Mouse (Mus musculus): ENCODE results near the gene Prx. TPM values are rescaled to one million over a fixed set of nuclear protein-coding genes. Genes with fewer than 3 reads are reported as not detected.

Prx gene
- polyA plus RNA-seq, 1 experiment from 2014 or later, result 5.1 TPM

- H3K27me3 ChIP-seq (ENCODE audit: insufficient read depth, low read length), result no peaks in the 10 kb centered on the region
- no peak overlapping the region for H3K4me2 ChIP-seq (replicated peaks; ENCODE audit: low read depth, low read length)
- no peak for ATAC-seq (ENCODE audit: low FRiP score, low TSS enrichment)
- peaks cover 23% of the 10 kb centered on the region for H3K36me3 ChIP-seq (ENCODE audit: insufficient read depth, low read length)
- no peak overlapping the region for H3K4me3 ChIP-seq (ENCODE audit: low read length)
- no peak overlapping the region for H3K27ac ChIP-seq (ENCODE audit: low read length)
- H3K4me1 ChIP-seq (ENCODE audit: insufficient read depth, low read length), result no peaks in the 10 kb centered on the region
- 88% methylated on average over 10 of the region's 10 CpGs for WGBS
- H3K9me3 ChIP-seq (ENCODE audit: low read length), result no peaks in the 10 kb centered on the region
- no peak overlapping the region for H3K9ac ChIP-seq (replicated peaks; ENCODE audit: low read length)
Measured at GRCm38 (mm10) chr7:27531707-27532106, 32.6 kb downstream of the Prx start.

- Histone ChIP-seq H3K36me3 (ENCODE audit: insufficient read depth, low read length) (peaks cover 23% of the 10 kb centered on the region), H3K27me3 (ENCODE audit: insufficient read depth, low read length) (no peaks in the 10 kb centered on the region)
- 91% methylated on average over 9 of the region's 9 CpGs for WGBS
Measured at GRCm38 (mm10) chr7:27532480-27533050, 33.4 kb downstream of the Prx start.

DNA sequence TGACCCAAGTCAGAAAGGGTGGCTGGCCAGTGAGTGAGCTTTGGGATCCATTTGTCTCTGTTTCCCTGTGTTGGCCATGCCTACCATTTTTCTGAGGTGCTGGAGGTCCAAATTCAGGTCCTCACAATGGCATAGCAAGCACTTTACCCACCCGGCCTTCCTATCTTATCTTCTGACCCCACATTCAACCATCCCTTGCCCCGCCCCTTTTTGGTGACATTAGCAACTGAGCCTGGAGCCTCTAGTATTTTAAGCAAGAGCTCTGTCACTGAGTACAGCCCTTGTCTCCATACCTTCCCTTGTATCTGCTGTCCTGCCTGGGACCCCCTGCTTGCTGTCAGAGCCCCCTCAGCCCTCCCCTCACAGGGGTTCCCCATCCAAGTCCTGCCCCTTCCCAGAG lies 36.3 kb downstream of the Prx start:
- no peak overlapping the region for H3K27ac ChIP-seq (ENCODE audit: low read length)
- no peaks in the 10 kb centered on the region for H3K27me3 ChIP-seq (ENCODE audit: insufficient read depth, low read length)
- ATAC-seq (ENCODE audit: low FRiP score, low TSS enrichment), result no peak
- peaks cover 22% of the 10 kb centered on the region for H3K36me3 ChIP-seq (ENCODE audit: insufficient read depth, low read length)
- no peak overlapping the region for H3K9ac ChIP-seq (replicated peaks; ENCODE audit: low read length)
- H3K4me3 ChIP-seq (ENCODE audit: low read length), result no peak overlapping the region
- H3K4me2 ChIP-seq (replicated peaks; ENCODE audit: low read depth, low read length), result no peak overlapping the region
- WGBS, result 92% methylated on average over 2 of the region's 2 CpGs
- H3K9me3 ChIP-seq (ENCODE audit: low read length), result no peaks in the 10 kb centered on the region
- H3K4me1 ChIP-seq (ENCODE audit: insufficient read depth, low read length), result no peaks in the 10 kb centered on the region

More at GRCm38 (mm10) chr7:27532480-27533050, 33.4 kb downstream of the Prx start:
- Histone ChIP-seq H3K27ac (ENCODE audit: low read length) (no peak overlapping the region), H3K9me3 (ENCODE audit: low read length) (no peaks in the 10 kb centered on the region), H3K4me1 (ENCODE audit: insufficient read depth, low read length) (no peaks in the 10 kb centered on the region), H3K9ac (replicated peaks; ENCODE audit: low read length) (no peak overlapping the region), H3K4me3 (ENCODE audit: low read length) (no peak overlapping the region), H3K4me2 (replicated peaks; ENCODE audit: low read depth, low read length) (no peak overlapping the region)
- no peak for ATAC-seq (ENCODE audit: low FRiP score, low TSS enrichment)

- H3K36me3 ChIP-seq (ENCODE audit: insufficient read depth, low read length), result peaks cover 16% of the 10 kb centered on the region
- no peak overlapping the region for H3K4me3 ChIP-seq (ENCODE audit: low read length)
- H3K27me3 ChIP-seq (ENCODE audit: insufficient read depth, low read length), result no peaks in the 10 kb centered on the region
- H3K4me2 ChIP-seq (replicated peaks; ENCODE audit: low read depth, low read length), result no peak overlapping the region
- no peak for ATAC-seq (ENCODE audit: low FRiP score, low TSS enrichment)
- no peaks in the 10 kb centered on the region for H3K9me3 ChIP-seq (ENCODE audit: low read length)
- H3K4me1 ChIP-seq (ENCODE audit: insufficient read depth, low read length), result no peaks in the 10 kb centered on the region
- 87% methylated on average over 6 of the region's 6 CpGs for WGBS
- no peak overlapping the region for H3K27ac ChIP-seq (ENCODE audit: low read length)
- no peak overlapping the region for H3K9ac ChIP-seq (replicated peaks; ENCODE audit: low read length)
Measured at GRCm38 (mm10) chr7:27536618-27537017, 37.5 kb downstream of the Prx start.

GRCm38 (mm10) chr7:27537998-27538397 lies 38.9 kb downstream of the Prx start:
- no peaks in the 10 kb centered on the region for H3K9me3 ChIP-seq (ENCODE audit: low read length)
- H3K4me1 ChIP-seq (ENCODE audit: insufficient read depth, low read length), result peaks cover 6% of the 10 kb centered on the region
- H3K27ac ChIP-seq (ENCODE audit: low read length), result no peak overlapping the region
- H3K4me3 ChIP-seq (ENCODE audit: low read length), result no peak overlapping the region
- no peak overlapping the region for H3K4me2 ChIP-seq (replicated peaks; ENCODE audit: low read depth, low read length)
- H3K36me3 ChIP-seq (ENCODE audit: insufficient read depth, low read length), result peaks cover 7% of the 10 kb centered on the region; the same call in 1 of the 2 replicates
- ATAC-seq (ENCODE audit: low FRiP score, low TSS enrichment), result no peak
- 74% methylated on average over 8 of the region's 8 CpGs for WGBS
- no peaks in the 10 kb centered on the region for H3K27me3 ChIP-seq (ENCODE audit: insufficient read depth, low read length)
- H3K9ac ChIP-seq (replicated peaks; ENCODE audit: low read length), result no peak overlapping the region

GRCm38 (mm10) chr7:27538797-27539196 lies 39.7 kb downstream of the Prx start:
- Histone ChIP-seq H3K9ac (replicated peaks; ENCODE audit: low read length) (no peak overlapping the region), H3K27ac (ENCODE audit: low read length) (no peak overlapping the region), H3K4me3 (ENCODE audit: low read length) (no peak overlapping the region), H3K27me3 (ENCODE audit: insufficient read depth, low read length) (no peaks in the 10 kb centered on the region), H3K36me3 (ENCODE audit: insufficient read depth, low read length) (peaks cover 7% of the 10 kb centered on the region; the same call in 1 of the 2 replicates), H3K9me3 (ENCODE audit: low read length) (no peaks in the 10 kb centered on the region), H3K4me1 (ENCODE audit: insufficient read depth, low read length) (peaks cover 9% of the 10 kb centered on the region), H3K4me2 (replicated peaks; ENCODE audit: low read depth, low read length) (no peak overlapping the region)
- ATAC-seq (ENCODE audit: low FRiP score, low TSS enrichment), result no peak
- 89% methylated on average over 2 of the region's 2 CpGs for WGBS

- WGBS, result 77% methylated on average over 2 of the region's 2 CpGs
- H3K4me3 ChIP-seq (ENCODE audit: low read length), result no peak overlapping the region
- no peak for ATAC-seq (ENCODE audit: low FRiP score, low TSS enrichment)
- H3K4me1 ChIP-seq (ENCODE audit: insufficient read depth, low read length), result peaks cover 13% of the 10 kb centered on the region
- no peaks in the 10 kb centered on the region for H3K27me3 ChIP-seq (ENCODE audit: insufficient read depth, low read length)
- H3K9ac ChIP-seq (replicated peaks; ENCODE audit: low read length), result no peak overlapping the region
- no peak overlapping the region for H3K4me2 ChIP-seq (replicated peaks; ENCODE audit: low read depth, low read length)
- peaks cover 5% of the 10 kb centered on the region; the same call in 1 of the 2 replicates for H3K36me3 ChIP-seq (ENCODE audit: insufficient read depth, low read length)
- no peak overlapping the region for H3K27ac ChIP-seq (ENCODE audit: low read length)
- no peaks in the 10 kb centered on the region for H3K9me3 ChIP-seq (ENCODE audit: low read length)
Measured at GRCm38 (mm10) chr7:27540521-27540920, 41.4 kb downstream of the Prx start.

DNA sequence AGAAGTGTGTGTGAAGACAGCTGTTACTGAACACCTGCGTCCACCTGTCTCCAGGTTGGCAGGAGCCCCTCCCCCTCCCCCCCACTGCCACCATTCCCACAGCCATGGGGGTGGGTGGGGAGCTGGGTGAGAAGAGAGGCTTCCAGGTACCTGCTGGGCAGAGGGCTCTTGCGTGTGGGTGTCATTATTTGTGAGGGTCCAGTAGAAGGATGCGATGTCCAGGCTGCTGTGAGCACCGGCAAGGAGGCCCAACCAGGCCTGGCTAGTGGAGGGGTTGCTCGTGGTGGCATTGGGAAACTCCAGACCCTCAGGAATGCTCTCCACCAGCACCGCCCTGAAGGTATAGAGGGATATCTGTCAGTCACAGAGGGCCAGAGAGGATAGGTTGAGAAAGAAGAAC lies 41.8 kb downstream of the Prx start:
- peaks cover 2% of the 10 kb centered on the region; the same call in 1 of the 2 replicates for H3K36me3 ChIP-seq (ENCODE audit: insufficient read depth, low read length)
- peaks cover 13% of the 10 kb centered on the region for H3K4me1 ChIP-seq (ENCODE audit: insufficient read depth, low read length)
- no peaks in the 10 kb centered on the region for H3K27me3 ChIP-seq (ENCODE audit: insufficient read depth, low read length)
- no peak overlapping the region for H3K27ac ChIP-seq (ENCODE audit: low read length)
- no peak for ATAC-seq (ENCODE audit: low FRiP score, low TSS enrichment)
- H3K9me3 ChIP-seq (ENCODE audit: low read length), result no peaks in the 10 kb centered on the region
- H3K9ac ChIP-seq (replicated peaks; ENCODE audit: low read length), result no peak overlapping the region
- 83% methylated on average over 6 of the region's 6 CpGs for whole genome bisulfite sequencing
- no peak overlapping the region for H3K4me2 ChIP-seq (replicated peaks; ENCODE audit: low read depth, low read length)
- H3K4me3 ChIP-seq (ENCODE audit: low read length), result no peak overlapping the region

DNA sequence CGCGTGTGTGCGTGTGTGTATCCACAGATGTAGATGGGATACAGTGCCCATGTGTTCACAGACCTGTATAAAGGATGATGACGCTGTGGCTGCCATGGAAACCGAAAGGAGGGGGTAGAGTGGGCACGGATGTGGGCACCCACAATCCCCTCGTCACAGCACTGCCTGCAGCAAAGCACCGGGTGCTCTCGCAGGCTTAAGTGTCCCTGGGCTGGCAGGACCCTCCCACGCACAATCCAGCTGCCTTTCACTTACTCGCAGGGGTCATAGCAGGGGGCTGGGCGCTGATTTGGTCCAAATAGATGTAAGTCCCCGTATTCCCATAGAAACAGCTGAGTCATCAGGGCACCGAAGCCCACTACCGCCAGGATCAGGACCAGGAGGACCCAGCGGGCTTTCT lies 42.3 kb downstream of the Prx start:
- H3K4me2 ChIP-seq (replicated peaks; ENCODE audit: low read depth, low read length), result no peak overlapping the region
- no peak overlapping the region for H3K27ac ChIP-seq (ENCODE audit: low read length)
- no peak overlapping the region for H3K4me3 ChIP-seq (ENCODE audit: low read length)
- no peaks in the 10 kb centered on the region for H3K9me3 ChIP-seq (ENCODE audit: low read length)
- H3K27me3 ChIP-seq (ENCODE audit: insufficient read depth, low read length), result no peaks in the 10 kb centered on the region
- WGBS, result 69% methylated on average over 16 of the region's 16 CpGs
- ATAC-seq (ENCODE audit: low FRiP score, low TSS enrichment), result 0 out of 2 replicates have a peak, but pooled peaks have one; percentile 10
- peaks cover 13% of the 10 kb centered on the region for H3K4me1 ChIP-seq (ENCODE audit: insufficient read depth, low read length)
- no peak overlapping the region for H3K9ac ChIP-seq (replicated peaks; ENCODE audit: low read length)
- no peaks in the 10 kb centered on the region; the same call in 1 of the 2 replicates for H3K36me3 ChIP-seq (ENCODE audit: insufficient read depth, low read length)

DNA sequence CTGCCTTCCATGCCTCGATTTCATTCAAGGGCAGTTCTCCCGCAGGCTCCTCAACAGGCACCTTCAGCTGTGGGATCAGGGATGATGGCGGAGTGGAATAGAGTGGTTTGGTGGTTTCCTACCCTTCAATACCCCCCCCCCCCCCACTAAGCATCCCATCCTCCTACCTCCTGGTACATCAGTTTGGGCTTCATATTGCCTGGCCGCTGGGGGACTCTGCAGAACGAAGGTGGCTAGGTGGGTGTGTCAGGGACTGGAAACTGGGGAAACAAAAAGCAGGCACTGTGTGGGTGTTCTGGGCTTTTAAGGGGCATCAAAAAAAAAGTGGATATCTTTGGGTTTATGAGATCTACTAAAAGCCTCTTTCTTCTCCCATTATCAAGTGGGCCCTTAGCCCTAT lies 42.8 kb downstream of the Prx start:
- H3K36me3 ChIP-seq (ENCODE audit: insufficient read depth, low read length), result no peaks in the 10 kb centered on the region; the same call in 1 of the 2 replicates
- H3K4me1 ChIP-seq (ENCODE audit: insufficient read depth, low read length), result peaks cover 13% of the 10 kb centered on the region
- H3K4me3 ChIP-seq (ENCODE audit: low read length), result peak overlapping the region; percentile 58
- no peak for ATAC-seq (ENCODE audit: low FRiP score, low TSS enrichment)
- peak overlapping the region; percentile 96 for H3K4me2 ChIP-seq (replicated peaks; ENCODE audit: low read depth, low read length)
- no peak overlapping the region for H3K27ac ChIP-seq (ENCODE audit: low read length)
- no peaks in the 10 kb centered on the region for H3K9me3 ChIP-seq (ENCODE audit: low read length)
- no peaks in the 10 kb centered on the region for H3K27me3 ChIP-seq (ENCODE audit: insufficient read depth, low read length)
- WGBS, result 64% methylated on average over 5 of the region's 5 CpGs
- peak overlapping the region; percentile 78 for H3K9ac ChIP-seq (replicated peaks; ENCODE audit: low read length)

Measured in kidney, embryonic 16.5 days (tissue).